Mouse (Mus musculus) heart, adult 2 months (tissue): ENCODE data around the gene Ccsap.
"Not testable (repeated sequence)": the region's sequence is repeated elsewhere in the genome, so short reads cannot be mapped to it uniquely, and the experiment has no call there.

ENCODE experiments used
- CTCF ChIP-seq: fragments of 200-600 bp; IDR thresholded peaks from 2 replicates; pipeline ENCODE4 v1.8.1; 2022; ENCODE audit warnings: antibody characterized with exemption, mild to moderate bottlenecking, moderate library complexity
- POLR2A ChIP-seq: fragments of 200-500 bp; IDR thresholded peaks from 2 replicates; pipeline ENCODE4 v1.6.1; 2011; ENCODE audit warnings: mild to moderate bottlenecking, low read depth, low read length, control low read depth; ENCODE audit not compliant: insufficient read depth

DNA sequence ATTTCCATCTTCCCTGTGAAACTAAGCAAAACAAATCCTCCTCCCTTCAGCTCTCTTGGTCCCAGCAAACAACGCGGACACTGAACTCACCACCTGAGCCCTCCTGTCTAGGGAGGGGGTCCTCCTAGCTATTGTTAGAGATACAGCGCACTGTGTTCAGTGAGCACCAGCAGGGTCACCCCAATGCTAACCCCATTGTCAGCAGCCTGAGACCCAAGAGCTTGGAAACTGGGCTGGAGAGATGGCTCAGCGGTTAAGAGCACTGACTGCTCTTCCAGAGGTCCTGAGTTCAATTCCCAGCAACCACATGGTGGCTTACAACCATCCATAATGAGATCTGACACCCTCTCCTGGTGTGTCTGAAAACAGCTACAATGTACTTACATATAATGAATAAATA is 50.7 kb downstream of the Ccsap start:
- not testable (repeated sequence) for TF ChIP-seq POLR2A, CTCF
